Mouse (Mus musculus) heart, embryonic 12.5 days (tissue): ENCODE results near the gene Esrrg. TPM values are rescaled to one million over a fixed set of nuclear protein-coding genes. Genes with fewer than 3 reads are reported as not detected.

ENCODE experiments used
- ATAC-seq: fragments of 200-750 bp; cut with Nextera tagmentation; 2 replicates; pipeline ENCODE4 v1.8.0; 2017; ENCODE audit warnings: moderate TSS enrichment, moderate library complexity; ENCODE audit not compliant: insufficient number of reproducible peaks, low FRiP score
- H3K27ac ChIP-seq: fragments of 300-500 bp; sonication (generic); 2 replicates; pipeline ENCODE4 v1.5.1; 2016; ENCODE audit warnings: mild to moderate bottlenecking, moderate library complexity; ENCODE audit not compliant: poor library complexity, severe bottlenecking
- H3K27me3 ChIP-seq: fragments of 300-500 bp; sonication (generic); replicated peaks from 2 replicates; pipeline ENCODE4 v1.6.1; 2016; ENCODE audit warnings: mild to moderate bottlenecking, moderate library complexity
- H3K36me3 ChIP-seq: fragments of 300-500 bp; sonication (generic); 2 replicates; pipeline ENCODE4 v1.6.1; 2016; ENCODE audit warnings: mild to moderate bottlenecking, moderate library complexity
- H3K4me1 ChIP-seq: fragments of 300-500 bp; sonication (generic); replicated peaks from 2 replicates; pipeline ENCODE4 v1.6.1; 2016; ENCODE audit warnings: mild to moderate bottlenecking
- H3K4me2 ChIP-seq: fragments of 300-500 bp; sonication (generic); 2 replicates; pipeline ENCODE4 v1.6.1; 2016; ENCODE audit warnings: mild to moderate bottlenecking, moderate library complexity
- H3K4me3 ChIP-seq: fragments of 300-500 bp; sonication (generic); 2 replicates; pipeline ENCODE4 v1.5.1; 2016; ENCODE audit warnings: mild to moderate bottlenecking
- H3K9ac ChIP-seq: fragments of 300-500 bp; sonication (generic); 2 replicates; pipeline ENCODE4 v1.6.1; 2016; ENCODE audit warnings: mild to moderate bottlenecking, moderate library complexity
- H3K9me3 ChIP-seq: fragments of 300-500 bp; sonication (generic); replicated peaks from 2 replicates; pipeline ENCODE4 v1.6.1; 2016; ENCODE audit warnings: mild to moderate bottlenecking, moderate library complexity
- WGBS: fragments of 180-500 bp; shearing (Covaris S2); methylation state at CpG from one replicate; pipeline ENCODE4 v1.1.7; 2016; 5-methylcytosine and 5-hydroxymethylcytosine counted together
- polyA plus RNA-seq: library from polyadenylated mRNA; unstranded; fragments of >200 nt; fragmentation: Nextera tagmentation; extraction: Ambion mirVana; gene quantifications from 2 replicates; pipeline ENCODE4 v1.2.1, GENCODE M21; 2016

The Esrrg gene
- polyA plus RNA-seq, 1 experiment from 2014 or later = 33.3 TPM

DNA sequence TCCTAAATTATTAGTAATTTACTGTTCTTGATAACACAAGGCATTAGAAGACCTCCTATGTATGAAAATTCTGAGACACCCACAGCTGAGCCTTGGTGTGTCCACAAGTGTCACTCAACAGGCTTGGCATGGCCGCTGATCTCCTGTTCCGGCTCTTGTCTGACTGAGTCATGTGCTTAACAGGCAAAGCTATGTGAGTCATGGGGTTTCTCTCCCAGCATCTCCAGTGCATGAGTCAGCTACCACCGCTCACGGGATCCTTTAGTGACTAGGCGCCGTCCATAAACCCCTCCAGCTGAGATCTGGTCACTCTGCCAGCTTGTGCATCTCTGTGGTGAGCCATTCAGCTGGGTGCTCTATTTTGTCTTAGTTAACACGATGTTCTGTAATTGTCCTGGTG is 302.1 kb downstream of the Esrrg start:
- Histone ChIP-seq H3K9ac (no peak overlapping the region), H3K36me3 (no peaks in the 10 kb centered on the region), H3K9me3 (no peaks in the 10 kb centered on the region), H3K4me2 (peak overlapping the region; percentile 28), H3K4me3 (no peak overlapping the region), H3K27me3 (no peaks in the 10 kb centered on the region), H3K27ac (peak overlapping the region; percentile 89), H3K4me1 (peaks cover 33% of the 10 kb centered on the region)
- peak; percentile 70 for ATAC-seq
- WGBS = 33% methylated on average over 7 of the region's 7 CpGs

- WGBS = 30% methylated on average over 6 of the region's 6 CpGs
- Histone ChIP-seq H3K9me3 (no peaks in the 10 kb centered on the region), H3K4me1 (peaks cover 33% of the 10 kb centered on the region), H3K27me3 (no peaks in the 10 kb centered on the region), H3K9ac (no peak overlapping the region), H3K27ac (peak overlapping the region; percentile 89), H3K36me3 (no peaks in the 10 kb centered on the region), H3K4me2 (peak overlapping the region; percentile 28), H3K4me3 (no peak overlapping the region)
- peak; percentile 46; the same call in 1 of the 2 replicates for ATAC-seq
These were observed 302.6 kb downstream of the Esrrg start for GRCm38 (mm10) chr1:187911201-187911600.

DNA sequence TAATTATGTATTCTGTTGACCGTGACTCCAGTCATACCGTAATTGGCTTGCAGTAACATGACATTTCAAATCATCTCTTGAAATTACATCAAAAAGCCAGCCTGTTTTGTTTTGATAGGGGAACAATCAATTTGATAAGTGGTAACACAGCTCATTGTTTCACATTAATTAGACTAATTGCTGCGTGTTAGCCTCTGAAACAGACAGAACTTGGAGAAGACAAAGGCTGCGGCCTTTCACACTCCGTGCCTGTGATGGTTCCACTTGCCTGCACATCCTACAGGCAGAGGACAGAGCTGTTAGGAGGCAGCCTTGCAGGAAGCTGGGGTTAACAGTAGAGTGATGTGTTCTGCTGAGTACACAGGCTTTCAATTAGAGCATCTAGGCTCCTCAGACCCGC is 309.7 kb downstream of the Esrrg start:
- H3K36me3 ChIP-seq = no peaks in the 10 kb centered on the region
- H3K27me3 ChIP-seq = no peaks in the 10 kb centered on the region
- no peak for ATAC-seq
- WGBS = 83% methylated on average over 6 of the region's 6 CpGs
- H3K4me3 ChIP-seq = no peak overlapping the region
- no peak overlapping the region for H3K27ac ChIP-seq
- peaks cover 4% of the 10 kb centered on the region; the same call in 1 of the 2 replicates for H3K4me1 ChIP-seq
- H3K4me2 ChIP-seq = no peak overlapping the region
- no peaks in the 10 kb centered on the region for H3K9me3 ChIP-seq
- H3K9ac ChIP-seq = no peak overlapping the region

DNA sequence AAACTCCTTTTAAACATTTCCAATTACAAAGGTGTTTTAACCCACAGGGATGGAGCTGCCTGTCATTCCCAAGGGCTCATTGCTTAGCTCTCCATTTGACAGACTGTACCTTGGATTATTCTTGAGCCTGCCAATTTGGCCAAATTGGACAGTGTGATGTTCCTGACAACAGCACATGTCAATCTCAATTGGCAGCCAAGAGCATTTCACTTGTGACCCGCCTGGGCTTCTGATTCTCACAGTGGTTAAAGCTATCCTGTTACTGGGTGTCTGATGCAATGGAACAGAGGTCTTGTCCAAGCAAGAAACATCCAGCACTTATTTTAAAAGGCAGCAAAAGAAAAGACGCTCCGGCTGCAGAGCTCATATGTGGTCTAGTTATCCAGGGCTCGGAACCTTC is 310.3 kb downstream of the Esrrg start:
- ATAC-seq = no peak
- 82% methylated on average over 4 of the region's 4 CpGs for WGBS
- no peak overlapping the region for H3K9ac ChIP-seq
- H3K4me3 ChIP-seq = no peak overlapping the region
- H3K36me3 ChIP-seq = no peaks in the 10 kb centered on the region
- H3K9me3 ChIP-seq = no peaks in the 10 kb centered on the region
- H3K27me3 ChIP-seq = no peaks in the 10 kb centered on the region
- H3K4me2 ChIP-seq = no peak overlapping the region
- no peak overlapping the region for H3K27ac ChIP-seq
- peaks cover 4% of the 10 kb centered on the region; the same call in 1 of the 2 replicates for H3K4me1 ChIP-seq

GRCm38 (mm10) chr1:187920156-187920777 is 311.7 kb downstream of the Esrrg start:
- H3K36me3 ChIP-seq = no peaks in the 10 kb centered on the region
- no peak overlapping the region for H3K27ac ChIP-seq
- 73% methylated on average over 5 of the region's 5 CpGs for WGBS
- no peak for ATAC-seq
- no peak overlapping the region for H3K4me2 ChIP-seq
- H3K27me3 ChIP-seq = no peaks in the 10 kb centered on the region
- no peak overlapping the region for H3K9ac ChIP-seq
- no peaks in the 10 kb centered on the region for H3K9me3 ChIP-seq
- no peak overlapping the region for H3K4me3 ChIP-seq
- peaks cover 4% of the 10 kb centered on the region; the same call in 1 of the 2 replicates for H3K4me1 ChIP-seq

DNA sequence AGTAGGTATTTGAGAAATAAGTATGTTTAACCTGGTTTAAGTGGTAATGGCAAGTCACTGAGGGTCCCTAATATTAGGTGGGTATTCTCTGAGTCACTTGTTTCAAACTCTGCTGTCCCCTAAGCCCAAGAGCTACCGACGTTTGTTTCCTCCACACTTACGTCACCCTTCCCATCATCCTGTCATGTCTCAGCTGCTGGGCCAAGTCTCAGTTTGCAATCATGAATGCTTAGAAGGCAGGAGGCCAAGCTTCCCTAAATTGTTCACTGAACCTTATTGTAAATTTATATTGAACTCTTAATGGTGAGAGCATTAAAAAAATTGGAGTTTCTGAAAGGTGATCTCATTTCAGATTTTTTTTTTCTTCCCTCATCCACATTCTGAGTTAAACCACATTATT is 322.6 kb downstream of the Esrrg start:
- peaks cover 15% of the 10 kb centered on the region for H3K4me1 ChIP-seq

DNA sequence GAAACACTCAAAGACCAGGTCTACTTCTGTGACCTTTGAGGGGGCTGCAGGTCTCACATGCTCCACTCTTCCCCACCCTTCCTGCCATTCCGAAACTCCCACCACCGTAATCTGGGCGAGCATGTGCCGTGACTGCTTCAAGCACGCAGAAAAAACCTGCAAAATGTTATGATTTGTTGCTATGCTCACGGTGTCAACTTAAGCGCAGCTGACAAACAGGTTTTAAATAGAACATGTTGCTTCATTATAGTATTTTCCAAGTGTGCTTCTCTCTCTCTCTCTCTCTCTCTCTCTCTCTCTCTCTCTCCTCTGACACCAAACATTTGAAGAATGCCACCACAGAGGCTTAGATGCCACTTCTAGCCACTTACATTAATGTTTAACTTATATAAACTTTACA is 330.1 kb downstream of the Esrrg start:
- H3K9me3 ChIP-seq = no peaks in the 10 kb centered on the region
- 45% methylated on average over 7 of the region's 7 CpGs for WGBS
- no peak overlapping the region for H3K4me2 ChIP-seq
- no peak for ATAC-seq
- no peak overlapping the region for H3K9ac ChIP-seq
- H3K36me3 ChIP-seq = no peaks in the 10 kb centered on the region
- peaks cover 48% of the 10 kb centered on the region for H3K4me1 ChIP-seq
- H3K4me3 ChIP-seq = no peak overlapping the region
- H3K27ac ChIP-seq = peak overlapping the region; percentile 74
- H3K27me3 ChIP-seq = no peaks in the 10 kb centered on the region

More for the DNA sequence above, 322.6 kb downstream of the Esrrg start:
- ATAC-seq = no peak
- Histone ChIP-seq H3K9ac (no peak overlapping the region), H3K36me3 (no peaks in the 10 kb centered on the region), H3K4me2 (no peak overlapping the region), H3K9me3 (0 out of 2 replicates have a peak, but pooled peaks cover 4% of the 10 kb centered on the region), H3K27me3 (no peaks in the 10 kb centered on the region), H3K4me3 (no peak overlapping the region), H3K27ac (no peak overlapping the region)
- WGBS = 54% methylated on average over 3 of the region's 3 CpGs

- no peaks in the 10 kb centered on the region for H3K36me3 ChIP-seq
- H3K27me3 ChIP-seq = no peaks in the 10 kb centered on the region
- ATAC-seq = no peak
- H3K9ac ChIP-seq = no peak overlapping the region
- H3K9me3 ChIP-seq = no peaks in the 10 kb centered on the region
- peak overlapping the region; percentile 74 for H3K27ac ChIP-seq
- 44% methylated on average over 4 of the region's 4 CpGs for WGBS
- H3K4me1 ChIP-seq = peaks cover 51% of the 10 kb centered on the region
- H3K4me2 ChIP-seq = no peak overlapping the region
- no peak overlapping the region for H3K4me3 ChIP-seq
These were observed 330.5 kb downstream of the Esrrg start for GRCm38 (mm10) chr1:187939078-187939477.

DNA sequence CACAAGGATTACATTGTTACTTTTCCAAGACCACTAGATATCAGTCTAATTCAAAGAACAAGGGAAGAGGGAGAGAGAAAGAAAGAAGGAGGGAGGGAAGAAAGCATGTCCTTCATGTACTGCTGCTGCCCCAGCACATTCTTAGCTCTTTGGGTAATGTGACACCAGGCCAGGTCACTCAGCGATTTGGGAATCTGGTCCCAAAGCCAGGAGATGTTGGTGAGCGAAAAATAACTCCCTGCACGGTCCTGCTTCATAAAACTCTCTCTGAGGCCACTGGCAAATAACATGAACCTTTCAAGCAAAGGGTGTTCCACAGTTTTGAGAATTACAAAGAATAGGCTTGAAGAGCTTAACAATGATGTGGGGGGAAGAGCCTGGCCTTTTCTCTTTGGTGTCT is 342.9 kb downstream of the Esrrg start:
- Histone ChIP-seq H3K4me1 (peaks cover 23% of the 10 kb centered on the region), H3K27ac (no peak overlapping the region), H3K9ac (no peak overlapping the region), H3K9me3 (no peaks in the 10 kb centered on the region), H3K27me3 (no peaks in the 10 kb centered on the region), H3K36me3 (no peaks in the 10 kb centered on the region), H3K4me2 (no peak overlapping the region), H3K4me3 (no peak overlapping the region)
- WGBS = 45% methylated on average over 3 of the region's 3 CpGs
- ATAC-seq = no peak

DNA sequence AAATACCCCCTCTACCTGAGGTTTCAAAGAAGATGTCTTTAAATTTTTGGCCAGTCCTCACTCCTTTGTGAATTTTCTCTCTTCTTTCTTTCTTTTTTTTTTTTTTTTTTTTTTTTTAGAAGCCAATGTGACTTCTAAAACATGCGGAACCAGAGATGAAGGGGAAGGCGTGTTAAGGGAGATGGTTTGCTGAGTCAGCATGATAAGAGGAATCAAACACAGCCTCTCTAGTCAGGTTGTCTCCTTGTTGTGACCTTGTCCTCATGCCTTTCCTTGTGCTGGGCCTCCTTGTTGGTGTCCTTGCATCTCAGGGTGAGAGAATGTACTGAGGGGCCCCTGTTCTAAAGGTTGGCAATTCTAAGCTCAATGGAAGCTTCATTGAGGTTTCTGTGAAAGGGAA is 348.1 kb downstream of the Esrrg start:
- no peak for ATAC-seq
- Histone ChIP-seq H3K4me1 (peaks cover 42% of the 10 kb centered on the region), H3K4me2 (no peak overlapping the region), H3K4me3 (no peak overlapping the region), H3K27me3 (no peaks in the 10 kb centered on the region), H3K9me3 (no peaks in the 10 kb centered on the region), H3K9ac (no peak overlapping the region), H3K36me3 (no peaks in the 10 kb centered on the region), H3K27ac (no peak overlapping the region)
- 61% methylated on average over 2 of the region's 2 CpGs for WGBS

DNA sequence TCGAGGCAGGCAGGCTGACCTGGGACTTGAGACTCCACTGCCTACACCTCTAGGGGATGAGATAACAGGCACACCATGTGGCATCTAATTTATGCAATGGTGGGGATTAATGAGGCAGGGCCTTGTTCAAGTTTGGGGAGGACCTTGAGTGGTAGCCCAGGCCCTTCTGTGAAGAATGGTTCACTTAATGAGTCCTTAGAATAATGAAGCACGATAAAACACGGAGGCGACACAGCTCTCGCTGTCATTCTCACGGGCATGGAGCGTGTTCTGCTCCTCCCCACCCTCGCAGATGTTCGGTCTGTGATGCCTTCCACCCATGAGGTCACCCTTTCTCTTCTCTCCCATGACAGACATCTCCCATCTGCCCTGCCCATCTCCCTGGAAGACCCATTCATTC is 350.6 kb downstream of the Esrrg start:
- Histone ChIP-seq H3K27me3 (no peaks in the 10 kb centered on the region), H3K36me3 (no peaks in the 10 kb centered on the region), H3K9me3 (no peaks in the 10 kb centered on the region), H3K4me1 (peaks cover 32% of the 10 kb centered on the region), H3K4me2 (no peak overlapping the region), H3K9ac (no peak overlapping the region), H3K4me3 (no peak overlapping the region), H3K27ac (no peak overlapping the region)
- ATAC-seq = no peak
- 73% methylated on average over 9 of the region's 9 CpGs for WGBS

GRCm38 (mm10) chr1:187961452-187961851 is 352.9 kb downstream of the Esrrg start:
- Histone ChIP-seq H3K27me3 (no peaks in the 10 kb centered on the region), H3K27ac (no peak overlapping the region), H3K4me1 (peaks cover 51% of the 10 kb centered on the region), H3K4me2 (no peak overlapping the region), H3K9me3 (no peaks in the 10 kb centered on the region), H3K9ac (no peak overlapping the region), H3K4me3 (no peak overlapping the region), H3K36me3 (no peaks in the 10 kb centered on the region)
- no peak for ATAC-seq
- 69% methylated on average over 5 of the region's 5 CpGs for WGBS
